In genomic region chr16:32535157-32535751, GRCm38 (mm10) we compare ENCODE assay signal across 16 mouse cellular contexts. TPM values are rescaled to one million over a fixed set of nuclear protein-coding genes. Genes with fewer than 3 reads are reported as not detected.
DNase-seq lines count a peak whose midpoint lies in the region; ATAC-seq and TF ChIP-seq lines count a peak whose summit lies in the region.
"Had no signal": no experiment of that assay in that cellular context is flagged by ENCODE, and none has a peak within 500 bp of the region (broad histone marks: within the 10 kb centered on the region; RNA-seq: fewer than 3 reads in every experiment).

No protein-coding gene starts in this region.

- no peak for TF ChIP-seq POLR2A in myocyte (IDR thresholded peaks at IDR 0.05; ENCODE audit: insufficient read length, low read depth)

- H3K9ac ChIP-seq in lung, embryonic 16.5 days (ENCODE audit: low read length), result no peak overlapping the region
- H3K9ac ChIP-seq: embryonic facial prominence, embryonic 13.5 days had no signal

- ATAC-seq in lung, embryonic 16.5 days (ENCODE audit: low read depth), result no peak
- ATAC-seq: hindbrain, embryonic 16.5 days had no signal

- H3K36me3 ChIP-seq in lung, embryonic 16.5 days (ENCODE audit: control insufficient read depth, insufficient read depth, low read length), result no peaks in the 10 kb centered on the region
- H3K36me3 ChIP-seq in heart, embryonic 10.5 days, result no peaks in the 10 kb centered on the region
- H3K36me3 ChIP-seq in myocyte (ENCODE audit: control insufficient read depth, insufficient read depth), result no peaks in the 10 kb centered on the region
- H3K36me3 ChIP-seq: embryonic facial prominence, embryonic 13.5 days had no signal

- WGBS in lung, embryonic 16.5 days, result 28% methylated on average over 5 of the region's 5 CpGs
- 21% methylated on average over 5 of the region's 5 CpGs for WGBS in heart, embryonic 10.5 days

- H3K27me3 ChIP-seq in lung, embryonic 16.5 days (ENCODE audit: control insufficient read depth, insufficient read depth, low read depth, low read length), result no peaks in the 10 kb centered on the region
- no peaks in the 10 kb centered on the region for H3K27me3 ChIP-seq in heart, embryonic 10.5 days (ENCODE audit: insufficient read depth, poor library complexity, severe bottlenecking)
- peaks cover 5% of the 10 kb centered on the region for H3K27me3 ChIP-seq in myocyte (ENCODE audit: control insufficient read depth, insufficient read depth, insufficient read length)
- H3K27me3 ChIP-seq: embryonic facial prominence, embryonic 13.5 days had no signal

- H3K27ac ChIP-seq in lung, embryonic 16.5 days (ENCODE audit: low read length), result peak overlapping the region; percentile 32; the same call in 1 of the 2 replicates
- peak overlapping the region; percentile 70 for H3K27ac ChIP-seq in heart, embryonic 10.5 days
- H3K27ac ChIP-seq: embryonic facial prominence, embryonic 13.5 days; macrophage had no signal

- H3K79me2 ChIP-seq in myocyte (ENCODE audit: control insufficient read depth, insufficient read depth), result no peaks in the 10 kb centered on the region

- no peak overlapping the region for H3ac ChIP-seq in myocyte (ENCODE audit: control insufficient read depth, insufficient read length)

- no peaks in the 10 kb centered on the region for H3K9me3 ChIP-seq in lung, embryonic 16.5 days (ENCODE audit: control insufficient read depth, low read length)
- no peaks in the 10 kb centered on the region for H3K9me3 ChIP-seq in heart, embryonic 10.5 days
- H3K9me3 ChIP-seq: embryonic facial prominence, embryonic 13.5 days had no signal

- peak; percentile 43 for DNase-seq in gastrocnemius, adult 18-20 months (ENCODE audit: low spot score)
- DNase-seq in gastrocnemius, postnatal 4 days (ENCODE audit: low spot score in 2 of 2), result no peak
- no peak for DNase-seq in lung, postnatal 10 days
- no peak for DNase-seq in heart, embryonic 10.5 days (ENCODE audit: low spot score)
- no peak for DNase-seq in testis, postnatal 10 days (ENCODE audit: low spot score)
- DNase-seq in frontal cortex, postnatal 25 days (ENCODE audit: low spot score in 2 of 2), result no peak
- DNase-seq: adrenal gland, postnatal 25 days; cerebellum, adult 11-12 months; kidney, postnatal 10 days; thymus, postnatal 4 days had no signal

- peaks cover 17% of the 10 kb centered on the region for H3K4me1 ChIP-seq in lung, embryonic 16.5 days (replicated peaks; ENCODE audit: control insufficient read depth, insufficient read depth, low read length)
- H3K4me1 ChIP-seq in heart, embryonic 10.5 days, result peaks cover 56% of the 10 kb centered on the region
- H3K4me1 ChIP-seq: embryonic facial prominence, embryonic 13.5 days had no signal

- H3K4me2 ChIP-seq in lung, embryonic 16.5 days (ENCODE audit: low read depth, low read length), result no peak overlapping the region
- H3K4me2 ChIP-seq in myocyte (ENCODE audit: low read depth), result peak overlapping the region; percentile 21
- H3K4me2 ChIP-seq: embryonic facial prominence, embryonic 13.5 days had no signal

- no peak overlapping the region for H3K4me3 ChIP-seq in lung, embryonic 16.5 days (ENCODE audit: low read length)
- no peak overlapping the region for H3K4me3 ChIP-seq in heart, embryonic 10.5 days
- no peak overlapping the region for H3K4me3 ChIP-seq in myocyte
- H3K4me3 ChIP-seq: embryonic facial prominence, embryonic 13.5 days had no signal

TF ChIP-seq in myocyte, 11 proteins besides CTCF, POLR2A, EP300 and RAD21:
- TF ChIP-seq MYOD1 (IDR thresholded peaks at IDR 0.05; ENCODE audit: control insufficient read depth in 1 of 3, insufficient read length in 2 of 3, low read depth in 2 of 3) (no peak), CEBPB (IDR thresholded peaks at IDR 0.05; ENCODE audit: insufficient read depth, poor library complexity, severe bottlenecking) (no peak), REST (IDR thresholded peaks at IDR 0.05; ENCODE audit: insufficient read depth, insufficient read length) (no peak), POLR2AphosphoS2 (IDR thresholded peaks at IDR 0.05; ENCODE audit: insufficient read length, low read depth) (no peak), MAX (IDR thresholded peaks at IDR 0.05; ENCODE audit: low read depth) (no peak), SRF (IDR thresholded peaks at IDR 0.05; ENCODE audit: control insufficient read depth, insufficient read length, low read depth) (no peak), TCF3 (IDR thresholded peaks at IDR 0.05; ENCODE audit: insufficient read length, low read depth) (no peak), TCF12 (IDR thresholded peaks at IDR 0.05; ENCODE audit: insufficient read depth, poor library complexity, severe bottlenecking) (no peak), E2F4 (IDR thresholded peaks at IDR 0.05; ENCODE audit: insufficient read depth) (no peak), USF1 (IDR thresholded peaks at IDR 0.05; ENCODE audit: low read depth) (no peak), MYOG (IDR thresholded peaks at IDR 0.05; ENCODE audit: control insufficient read depth in 1 of 3, insufficient read depth in 1 of 3, insufficient read length in 2 of 3, low read depth in 2 of 3) (no peak)

RNA-seq across cellular contexts. Expression of gene Zdhhc19, which starts 39.2 kb away (rescaled TPM):
- not detected for total RNA-seq in gastrocnemius, adult 18-20 months (2021)
- total RNA-seq in gastrocnemius, postnatal 4 days (2021), result not detected
- not detected in 2 replicates for polyA plus RNA-seq in lung, embryonic 16.5 days (2015; fragmentation: Nextera tagmentation; extraction: Ambion mirVana)
- polyA plus RNA-seq in heart, embryonic 10.5 days (2016; fragmentation: Nextera tagmentation; extraction: Ambion mirVana), result not detected in 2 replicates
- not detected for polyA plus RNA-seq in myocyte (2012; fragmentation: generic; extraction: Trizol)
- total RNA-seq: adrenal gland, postnatal 25 days had no signal
- polyA plus RNA-seq: C2C12; embryonic facial prominence, embryonic 13.5 days; hindbrain, embryonic 16.5 days; macrophage had no signal

RNA-seq across cellular contexts. Expression of gene Slc51a, which starts 47.6 kb away (rescaled TPM):
- total RNA-seq in gastrocnemius, adult 18-20 months (2021), result not detected
- total RNA-seq in gastrocnemius, postnatal 4 days (2021), result not detected
- polyA plus RNA-seq in lung, embryonic 16.5 days (2015; fragmentation: Nextera tagmentation; extraction: Ambion mirVana), result 0.28 and 0.55 TPM in 2 replicates
- polyA plus RNA-seq in heart, embryonic 10.5 days (2016; fragmentation: Nextera tagmentation; extraction: Ambion mirVana), result 4.2 and 5.1 TPM in 2 replicates
- polyA plus RNA-seq in myocyte (2012; fragmentation: generic; extraction: Trizol), result 0.28 TPM
- total RNA-seq: adrenal gland, postnatal 25 days had no signal
- polyA plus RNA-seq: hindbrain, embryonic 16.5 days had no signal
